Mouse (Mus musculus) liver, embryonic 15.5 days (tissue): ENCODE measurements around the gene Ptprm. TPM values are rescaled to one million over a fixed set of nuclear protein-coding genes. Genes with fewer than 3 reads are reported as not detected.

Experiments used
- ATAC-seq: fragments of 200-750 bp; cut with Nextera tagmentation; 2 replicates; pipeline ENCODE4 v1.8.0; 2017; ENCODE audit warnings: moderate number of reproducible peaks, mild to moderate bottlenecking, moderate library complexity; ENCODE audit not compliant: insufficient read depth
- H3K27ac ChIP-seq: fragments of 300-500 bp; sonication (generic); replicated peaks from 2 replicates; pipeline ENCODE4 v1.5.1; 2015; ENCODE audit warnings: mild to moderate bottlenecking, inconsistent platforms
- H3K27me3 ChIP-seq: fragments of 300-500 bp; sonication (generic); 2 replicates; pipeline ENCODE4 v1.6.1; 2015; ENCODE audit warnings: mild to moderate bottlenecking, inconsistent platforms
- H3K36me3 ChIP-seq: fragments of 300-500 bp; sonication (generic); replicated peaks from 2 replicates; pipeline ENCODE4 v1.6.1; 2015; ENCODE audit warnings: moderate library complexity, mild to moderate bottlenecking, inconsistent platforms
- H3K4me1 ChIP-seq: fragments of 300-500 bp; sonication (generic); replicated peaks from 2 replicates; pipeline ENCODE4 v1.6.1; 2015; ENCODE audit warnings: inconsistent platforms
- H3K4me2 ChIP-seq: fragments of 300-500 bp; sonication (generic); 2 replicates; pipeline ENCODE4 v1.6.1; 2015; ENCODE audit warnings: moderate library complexity, mild to moderate bottlenecking, inconsistent platforms
- H3K4me3 ChIP-seq: fragments of 300-500 bp; sonication (generic); replicated peaks from 2 replicates; pipeline ENCODE4 v1.5.1; 2015; ENCODE audit warnings: mild to moderate bottlenecking, inconsistent platforms
- H3K9ac ChIP-seq: fragments of 300-500 bp; sonication (generic); 2 replicates; pipeline ENCODE4 v1.6.1; 2015; ENCODE audit warnings: moderate library complexity, mild to moderate bottlenecking, inconsistent platforms
- H3K9me3 ChIP-seq: fragments of 300-500 bp; sonication (generic); replicated peaks from 2 replicates; pipeline ENCODE4 v1.6.1; 2016; ENCODE audit warnings: inconsistent platforms
- WGBS: fragments of 180-500 bp; shearing (Covaris S2); methylation state at CpG from one replicate; pipeline ENCODE4 v1.1.7; 2015; ENCODE audit warnings: mixed read lengths; ENCODE audit not compliant: insufficient replicate concordance; 5-methylcytosine and 5-hydroxymethylcytosine counted together
- polyA plus RNA-seq: library from polyadenylated mRNA; unstranded; fragments of >200 nt; fragmentation: Nextera tagmentation; extraction: Ambion mirVana; gene quantifications from 2 replicates; pipeline ENCODE4 v1.2.1, GENCODE M21; 2015

The Ptprm gene
- polyA plus RNA-seq, 1 experiment from 2014 or later, result 1.4 TPM

GRCm38 (mm10) chr17:67090997-67091396 is 263.3 kb downstream of the Ptprm start:
- H3K36me3 ChIP-seq, result no peaks in the 10 kb centered on the region
- no peaks in the 10 kb centered on the region for H3K27me3 ChIP-seq
- H3K4me1 ChIP-seq, result no peaks in the 10 kb centered on the region
- WGBS, result 63% methylated on average over 5 of the region's 5 CpGs
- no peak overlapping the region for H3K9ac ChIP-seq
- no peak for ATAC-seq
- H3K9me3 ChIP-seq, result no peaks in the 10 kb centered on the region
- no peak overlapping the region for H3K4me2 ChIP-seq
- H3K27ac ChIP-seq, result no peak overlapping the region
- no peak overlapping the region for H3K4me3 ChIP-seq

DNA sequence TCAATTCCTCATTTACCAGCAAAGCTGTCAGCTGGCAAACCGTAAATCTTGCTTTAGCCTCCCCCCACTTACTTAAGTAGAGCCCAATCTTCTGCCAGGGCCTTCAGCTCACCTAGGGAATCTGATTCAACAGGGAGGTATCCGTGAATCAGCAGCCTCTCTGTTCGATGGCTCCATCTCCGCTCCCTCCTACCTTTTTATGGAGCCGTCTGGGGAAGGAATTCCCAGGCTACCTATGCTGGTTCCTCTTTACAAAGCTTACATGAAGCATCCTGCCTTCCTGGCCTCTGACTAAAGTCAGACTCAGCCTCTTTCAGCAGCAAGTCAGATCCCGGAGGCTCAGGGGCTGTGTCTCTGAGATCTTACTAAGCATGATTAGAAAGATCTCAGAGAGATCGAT is 264.1 kb downstream of the Ptprm start:
- no peaks in the 10 kb centered on the region for H3K36me3 ChIP-seq
- H3K9me3 ChIP-seq, result no peaks in the 10 kb centered on the region
- H3K4me2 ChIP-seq, result no peak overlapping the region
- no peak for ATAC-seq
- no peaks in the 10 kb centered on the region for H3K27me3 ChIP-seq
- H3K9ac ChIP-seq, result no peak overlapping the region
- H3K4me1 ChIP-seq, result no peaks in the 10 kb centered on the region
- no peak overlapping the region for H3K4me3 ChIP-seq
- H3K27ac ChIP-seq, result no peak overlapping the region
- 66% methylated on average over 7 of the region's 7 CpGs for WGBS

- Histone ChIP-seq H3K36me3 (no peaks in the 10 kb centered on the region), H3K4me1 (no peaks in the 10 kb centered on the region), H3K9ac (no peak overlapping the region), H3K4me2 (no peak overlapping the region), H3K4me3 (no peak overlapping the region), H3K9me3 (no peaks in the 10 kb centered on the region), H3K27ac (no peak overlapping the region), H3K27me3 (no peaks in the 10 kb centered on the region)
- WGBS, result 57% methylated on average over 3 of the region's 3 CpGs
- ATAC-seq, result no peak
These were observed 264.6 kb downstream of the Ptprm start for GRCm38 (mm10) chr17:67089611-67090010.

GRCm38 (mm10) chr17:67087585-67087984 is 266.7 kb downstream of the Ptprm start:
- Histone ChIP-seq H3K4me2 (no peak overlapping the region), H3K4me3 (no peak overlapping the region), H3K27me3 (no peaks in the 10 kb centered on the region), H3K4me1 (no peaks in the 10 kb centered on the region), H3K9me3 (no peaks in the 10 kb centered on the region), H3K27ac (no peak overlapping the region), H3K36me3 (no peaks in the 10 kb centered on the region), H3K9ac (no peak overlapping the region)
- 57% methylated on average over 5 of the region's 5 CpGs for WGBS
- no peak for ATAC-seq

DNA sequence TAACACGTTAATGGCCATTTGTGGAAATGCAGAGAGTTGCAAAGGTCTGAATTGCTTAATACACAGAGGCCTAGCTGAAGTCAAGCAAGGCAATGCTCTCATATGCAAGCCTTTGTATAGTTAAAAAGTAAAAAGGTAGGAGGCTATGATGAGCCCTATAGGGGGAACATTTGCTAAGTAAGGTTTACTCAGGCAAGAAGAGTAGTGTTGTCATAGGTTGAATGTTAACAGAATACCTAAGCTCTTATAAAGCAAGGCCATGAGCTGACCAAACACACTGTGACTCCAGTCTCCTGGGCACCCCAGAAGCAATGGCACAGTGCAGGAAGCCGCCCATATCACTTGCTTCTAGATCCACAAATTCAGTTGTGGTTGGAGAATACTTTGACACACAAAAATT is 267.4 kb downstream of the Ptprm start:
- WGBS, result 31% methylated on average over 2 of the region's 2 CpGs

DNA sequence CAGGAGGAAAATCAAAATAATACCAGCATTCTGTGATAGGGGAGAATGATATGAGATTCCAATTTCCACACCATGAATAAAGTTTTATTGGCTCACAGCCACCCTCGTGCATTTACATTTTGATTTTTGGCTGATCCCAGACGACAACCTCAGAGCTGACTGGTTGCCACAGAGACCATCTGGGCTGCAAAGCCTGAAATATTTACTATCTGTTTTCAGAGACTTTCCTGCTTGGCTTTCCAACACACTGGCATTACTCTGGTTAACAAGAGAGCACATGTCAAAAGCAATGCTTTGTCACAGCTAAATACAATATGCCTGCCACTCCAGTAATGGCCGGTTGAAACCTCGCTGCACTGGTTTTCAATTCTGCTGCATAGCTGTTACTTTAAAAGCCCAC is 269.8 kb downstream of the Ptprm start:
- Histone ChIP-seq H3K36me3 (no peaks in the 10 kb centered on the region), H3K27ac (no peak overlapping the region), H3K9me3 (no peaks in the 10 kb centered on the region), H3K4me1 (no peaks in the 10 kb centered on the region), H3K4me3 (no peak overlapping the region), H3K9ac (no peak overlapping the region), H3K27me3 (no peaks in the 10 kb centered on the region), H3K4me2 (no peak overlapping the region)
- no peak for ATAC-seq
- WGBS, result 61% methylated on average over 4 of the region's 4 CpGs

More for the DNA sequence above, 267.4 kb downstream of the Ptprm start:
- Histone ChIP-seq H3K27ac (no peak overlapping the region), H3K27me3 (no peaks in the 10 kb centered on the region), H3K9me3 (no peaks in the 10 kb centered on the region), H3K9ac (no peak overlapping the region), H3K4me3 (no peak overlapping the region), H3K36me3 (no peaks in the 10 kb centered on the region), H3K4me2 (no peak overlapping the region), H3K4me1 (no peaks in the 10 kb centered on the region)
- ATAC-seq, result no peak

DNA sequence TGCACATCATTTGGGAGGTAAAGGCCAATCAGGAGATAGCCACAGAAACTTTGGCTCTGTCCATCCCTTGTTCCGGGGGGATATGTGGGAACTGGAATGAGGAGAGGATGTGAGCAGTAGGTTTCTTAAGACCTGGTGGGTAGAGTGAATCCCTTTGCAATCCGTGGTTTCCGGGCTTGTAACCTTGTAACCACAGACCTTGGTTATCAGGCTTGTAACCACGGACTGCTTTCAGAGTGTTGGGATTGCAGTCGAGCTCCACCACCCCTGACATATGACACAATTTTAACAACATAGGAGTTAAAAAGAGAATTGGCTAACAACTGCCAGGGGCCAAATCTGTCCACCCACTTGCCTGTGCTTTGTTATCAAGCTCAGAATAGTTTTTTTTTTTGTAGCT is 270.2 kb downstream of the Ptprm start:
- WGBS, result 36% methylated on average over 5 of the region's 5 CpGs
- Histone ChIP-seq H3K9ac (no peak overlapping the region), H3K4me2 (no peak overlapping the region), H3K36me3 (no peaks in the 10 kb centered on the region), H3K9me3 (no peaks in the 10 kb centered on the region), H3K4me3 (no peak overlapping the region), H3K27ac (no peak overlapping the region), H3K27me3 (no peaks in the 10 kb centered on the region), H3K4me1 (no peaks in the 10 kb centered on the region)
- no peak for ATAC-seq

DNA sequence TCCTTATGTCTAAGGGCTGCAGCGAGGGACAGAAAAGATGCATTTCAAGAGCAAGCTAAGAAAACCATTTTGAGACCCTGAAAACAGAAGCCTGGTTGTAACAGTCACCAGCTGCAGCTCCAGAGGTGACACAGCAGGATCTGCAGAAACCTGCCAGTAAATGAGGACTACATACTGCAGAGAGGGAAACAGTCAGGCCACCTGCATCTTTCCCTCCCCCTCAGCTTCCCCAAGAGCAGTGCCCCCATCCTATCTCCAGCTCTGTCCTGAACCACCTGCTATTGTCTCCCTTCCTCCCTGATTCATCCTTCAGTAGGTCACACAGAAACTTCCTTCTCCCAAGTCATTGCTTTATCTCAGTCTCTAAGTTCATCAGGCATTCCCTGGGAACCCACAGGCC is 274.7 kb downstream of the Ptprm start:
- Histone ChIP-seq H3K4me2 (no peak overlapping the region), H3K36me3 (no peaks in the 10 kb centered on the region), H3K4me3 (no peak overlapping the region), H3K9me3 (no peaks in the 10 kb centered on the region), H3K9ac (no peak overlapping the region), H3K4me1 (no peaks in the 10 kb centered on the region), H3K27me3 (no peaks in the 10 kb centered on the region), H3K27ac (no peak overlapping the region)
- WGBS, result 42% methylated on average over 1 of the region's 1 CpGs
- ATAC-seq, result no peak

DNA sequence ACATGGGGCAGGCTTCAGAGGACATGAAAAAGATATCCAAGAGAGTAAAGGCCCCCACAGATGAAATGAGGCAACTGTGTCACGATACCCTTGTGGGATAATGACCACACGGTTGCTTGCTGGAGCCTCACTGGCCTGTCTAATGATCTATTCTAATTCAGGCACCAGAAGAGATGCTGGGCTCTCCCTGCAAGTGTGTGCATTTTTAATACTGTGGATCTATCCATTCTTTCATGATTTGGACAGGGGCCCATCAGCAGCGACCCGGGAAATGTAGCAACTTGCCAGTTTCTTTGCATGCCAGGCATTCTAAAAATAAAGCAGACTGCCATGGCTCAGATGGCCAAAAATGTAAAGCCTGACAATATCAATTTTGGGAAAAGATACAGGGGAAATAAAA is 280.7 kb downstream of the Ptprm start:
- no peaks in the 10 kb centered on the region for H3K36me3 ChIP-seq
- H3K27ac ChIP-seq, result no peak overlapping the region
- no peak overlapping the region for H3K9ac ChIP-seq
- no peak overlapping the region for H3K4me3 ChIP-seq
- WGBS, result 71% methylated on average over 4 of the region's 4 CpGs
- no peak for ATAC-seq
- no peak overlapping the region for H3K4me2 ChIP-seq
- no peaks in the 10 kb centered on the region for H3K27me3 ChIP-seq
- no peaks in the 10 kb centered on the region for H3K4me1 ChIP-seq
- H3K9me3 ChIP-seq, result no peaks in the 10 kb centered on the region

DNA sequence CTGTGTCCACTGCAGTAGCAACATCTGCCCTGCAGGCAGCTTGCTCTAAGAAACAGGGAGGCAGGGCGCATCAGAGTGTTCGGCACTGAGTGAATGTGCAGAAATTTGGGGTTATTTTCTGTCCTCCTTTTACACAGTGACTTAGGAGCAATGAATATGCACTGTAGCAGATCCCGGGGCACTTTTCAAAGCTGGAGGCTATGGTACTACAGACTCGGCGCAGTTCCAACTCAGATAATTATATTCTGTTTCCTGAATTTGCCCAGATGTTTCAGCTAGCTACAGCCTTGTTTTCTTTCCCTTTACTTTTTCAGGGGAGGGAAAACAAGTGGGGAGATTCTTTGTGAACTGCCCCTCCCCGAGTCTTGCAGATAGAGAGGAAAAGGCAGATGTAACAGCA is 281.1 kb downstream of the Ptprm start:
- no peaks in the 10 kb centered on the region for H3K9me3 ChIP-seq
- no peaks in the 10 kb centered on the region for H3K27me3 ChIP-seq
- WGBS, result 71% methylated on average over 6 of the region's 6 CpGs
- no peaks in the 10 kb centered on the region for H3K36me3 ChIP-seq
- ATAC-seq, result no peak
- no peaks in the 10 kb centered on the region for H3K4me1 ChIP-seq
- no peak overlapping the region for H3K4me3 ChIP-seq
- H3K4me2 ChIP-seq, result no peak overlapping the region
- no peak overlapping the region for H3K9ac ChIP-seq
- no peak overlapping the region for H3K27ac ChIP-seq

DNA sequence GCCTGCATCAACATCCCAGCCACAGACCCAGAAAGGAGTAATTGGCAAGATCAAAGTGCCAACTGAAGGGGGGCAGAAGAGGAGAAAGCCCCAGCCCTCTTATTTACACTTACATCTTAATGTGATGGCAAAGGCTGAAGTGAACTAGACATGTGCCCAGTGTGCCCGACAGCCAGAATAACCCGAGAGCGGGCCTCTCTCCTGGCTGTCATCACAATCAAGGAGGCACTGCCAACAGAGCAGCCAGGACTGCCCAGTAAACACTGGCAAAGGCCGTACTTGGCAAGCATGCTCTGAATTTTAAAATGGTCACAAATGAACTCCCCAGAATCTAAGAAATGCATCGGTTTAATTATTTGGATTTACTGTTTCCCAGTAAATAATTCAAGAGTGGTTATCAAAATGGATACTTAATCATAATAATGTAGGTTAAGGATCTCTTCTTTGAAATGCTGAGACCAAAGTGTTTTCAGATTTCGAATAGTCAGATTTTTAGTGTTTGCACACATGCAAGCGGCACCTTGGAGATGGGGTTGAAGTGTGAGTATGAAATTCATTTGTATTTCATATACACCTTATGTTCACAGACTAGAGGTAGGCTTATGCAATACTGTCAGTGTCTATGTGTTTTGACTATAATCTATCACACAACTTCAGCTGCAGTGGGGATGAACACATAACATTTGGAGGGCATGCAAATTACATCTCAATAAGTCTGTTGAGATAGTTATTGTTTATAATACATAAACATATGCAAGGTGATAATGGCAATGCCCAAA is 282.8 kb downstream of the Ptprm start:
- Histone ChIP-seq H3K36me3 (no peaks in the 10 kb centered on the region), H3K27ac (no peak overlapping the region), H3K4me3 (no peak overlapping the region), H3K4me2 (no peak overlapping the region), H3K9ac (no peak overlapping the region), H3K4me1 (no peaks in the 10 kb centered on the region), H3K9me3 (no peaks in the 10 kb centered on the region), H3K27me3 (no peaks in the 10 kb centered on the region)
- ATAC-seq, result no peak
- WGBS, result 75% methylated on average over 7 of the region's 7 CpGs

DNA sequence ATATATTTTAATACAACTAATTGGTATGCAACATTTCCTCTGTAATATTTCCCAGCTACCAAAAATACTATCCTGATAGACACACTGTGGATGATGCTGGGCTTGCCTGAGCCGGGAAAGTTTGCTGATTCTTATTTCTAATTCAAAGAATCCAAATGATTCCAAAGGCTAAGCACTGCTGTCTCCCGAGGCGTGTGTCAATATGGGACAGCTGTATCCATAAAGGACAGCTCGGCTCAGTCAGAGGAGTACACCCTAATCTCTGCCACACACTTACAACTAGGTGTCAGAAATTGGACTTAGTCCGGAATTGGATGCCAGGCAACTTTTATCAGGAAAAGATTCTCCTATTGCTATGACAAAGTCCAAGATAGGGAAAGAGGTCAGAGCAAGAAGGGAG is 290.6 kb downstream of the Ptprm start:
- H3K4me2 ChIP-seq, result no peak overlapping the region
- H3K4me3 ChIP-seq, result no peak overlapping the region
- no peak overlapping the region for H3K27ac ChIP-seq
- no peak for ATAC-seq
- H3K9me3 ChIP-seq, result no peaks in the 10 kb centered on the region
- H3K4me1 ChIP-seq, result no peaks in the 10 kb centered on the region
- WGBS, result 59% methylated on average over 5 of the region's 5 CpGs
- H3K36me3 ChIP-seq, result no peaks in the 10 kb centered on the region
- H3K9ac ChIP-seq, result no peak overlapping the region
- H3K27me3 ChIP-seq, result no peaks in the 10 kb centered on the region
